Mouse (Mus musculus) adrenal gland, adult 2 months (tissue): Measurements from ENCODE around the gene Swt1. TPM values are rescaled to one million over a fixed set of nuclear protein-coding genes. Genes with fewer than 3 reads are reported as not detected.
"Not testable (repeated sequence)": the region's sequence is repeated elsewhere in the genome, so short reads cannot be mapped to it uniquely, and the experiment has no call there.

ENCODE experiments used
- DNase-seq: peaks from one replicate; pipeline ENCODE4 v3.0.0; 2021
- long read RNA-seq: library from polyadenylated mRNA; stranded (forward); transcript quantifications from one replicate; pipeline ENCODE4 v2.0.0, GENCODE M21; 2021
- polyA plus RNA-seq: library from polyadenylated mRNA; depleted of rRNA; stranded (reverse); fragments of >200 nt; gene quantifications from 2 replicates; pipeline ENCODE4 v1.2.3, GENCODE M21; 2012; rRNA removed
- total RNA-seq, 2 experiments: library from RNA; stranded (reverse); gene quantifications; 2 replicates each; pipeline ENCODE4 v1.2.3; 2021

Swt1 gene
- total RNA-seq (10 to 100 TPM; 18.6 to 33.2 TPM), polyA plus RNA-seq (1.6 and 3.1 TPM in 2 replicates)
- long read RNA-seq, transcript Swt1-201 (20 exons, 3,688 nt), result major isoform, 11 of 13 reads
- long read RNA-seq, partial matches to known transcripts, result 0 of 13 reads
- long read RNA-seq, other reads (novel, unspliced or antisense), result 2 of 13 reads

DNA sequence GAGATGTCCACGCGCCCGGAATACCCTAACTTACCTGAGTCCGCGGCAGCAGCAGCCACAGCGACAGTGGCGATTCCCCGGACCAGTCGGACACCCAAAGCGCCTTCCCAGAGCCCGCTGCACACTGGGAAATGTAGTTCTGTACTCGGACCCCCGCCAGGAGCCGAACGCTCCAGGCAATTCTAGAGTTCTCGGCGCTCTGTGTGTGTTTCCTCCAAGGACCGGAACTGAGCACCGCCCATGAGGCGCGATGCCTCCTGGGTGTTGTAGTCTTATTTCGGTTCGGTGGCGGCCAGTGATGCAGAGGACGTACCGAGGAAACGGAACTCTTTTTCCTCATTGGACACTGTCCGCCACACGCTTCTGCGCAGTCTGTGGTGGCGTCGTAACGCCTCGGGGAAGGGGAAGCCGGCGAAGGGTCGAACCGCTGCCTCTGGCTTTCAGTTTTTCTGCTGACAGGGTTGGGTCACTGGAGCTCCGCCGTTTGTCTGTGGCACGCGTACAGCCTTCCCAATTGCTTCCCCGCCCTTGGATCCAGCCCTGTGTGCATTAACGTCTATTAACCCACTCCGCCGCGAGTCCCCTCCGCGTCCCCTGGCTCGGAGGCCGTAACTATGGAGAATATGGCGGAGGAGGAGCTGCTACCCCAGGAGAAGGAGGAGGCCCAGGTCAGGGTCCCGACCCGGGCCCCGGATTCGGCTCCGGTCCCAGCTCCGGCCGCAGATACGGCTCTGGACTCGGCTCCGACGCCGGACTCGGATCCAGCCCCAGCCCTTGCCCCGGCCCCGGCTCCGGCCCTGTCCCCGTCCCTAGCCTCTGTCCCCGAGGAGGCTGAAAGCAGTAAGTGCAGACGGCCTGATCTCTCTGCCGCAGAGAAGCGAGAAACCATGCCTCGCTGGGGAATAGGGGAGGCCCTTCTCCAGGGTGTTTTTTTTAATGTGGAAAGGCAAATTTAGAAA lies at the start of gene Swt1, which contains the start of gene Trmt1l:
TSS of gene Swt1 (minus strand) at position 193 of the 959 bp plus-strand sequence.
TSS of gene Trmt1l (plus strand) at position 280 of the 959 bp plus-strand sequence.
- peak; percentile 99 for DNase-seq

DNA sequence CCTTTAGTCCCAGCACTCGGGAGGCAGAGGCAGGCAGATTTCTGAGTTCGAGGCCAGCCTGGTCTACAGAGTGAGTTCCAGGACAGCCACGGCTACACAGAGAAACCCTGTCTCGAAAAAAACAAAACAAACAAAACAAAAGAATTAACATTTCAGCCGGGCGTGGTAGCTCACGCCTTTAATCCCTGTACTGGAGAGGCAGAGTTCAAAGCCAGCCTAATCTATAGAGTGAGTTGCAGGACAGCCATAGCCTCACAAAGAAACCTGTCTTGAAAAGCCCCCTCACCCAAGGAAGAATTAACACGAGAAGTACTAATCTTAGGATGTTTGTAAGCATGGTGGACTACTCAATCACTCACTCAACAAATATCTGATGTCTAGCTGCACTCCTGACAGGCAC lies 44.1 kb upstream of the Swt1 start:
- not testable (repeated sequence) for DNase-seq

GRCm38 (mm10) chr1:151471429-151471828 lies 43.2 kb upstream of the Swt1 start:
- no peak for DNase-seq

DNA sequence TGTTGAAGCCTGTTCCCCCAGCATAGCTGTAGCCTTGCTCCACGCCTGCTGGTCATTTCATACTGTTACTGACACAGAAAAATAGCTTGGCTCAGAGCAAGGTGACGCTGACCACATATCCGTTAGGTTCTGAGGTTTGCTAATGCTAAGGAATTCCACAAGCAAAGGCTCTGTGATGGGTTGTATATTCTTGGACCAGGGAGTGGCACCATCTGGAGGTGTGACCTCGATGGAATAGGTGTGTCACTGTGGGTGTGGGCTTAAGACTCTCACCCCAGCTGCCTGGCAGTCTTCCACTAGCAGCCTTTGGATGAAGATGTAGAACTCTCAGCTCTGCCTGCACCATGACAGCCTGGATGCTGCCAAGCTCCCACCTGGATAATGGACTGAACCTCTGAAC lies 38.3 kb upstream of the Swt1 start:
- no peak for DNase-seq

DNA sequence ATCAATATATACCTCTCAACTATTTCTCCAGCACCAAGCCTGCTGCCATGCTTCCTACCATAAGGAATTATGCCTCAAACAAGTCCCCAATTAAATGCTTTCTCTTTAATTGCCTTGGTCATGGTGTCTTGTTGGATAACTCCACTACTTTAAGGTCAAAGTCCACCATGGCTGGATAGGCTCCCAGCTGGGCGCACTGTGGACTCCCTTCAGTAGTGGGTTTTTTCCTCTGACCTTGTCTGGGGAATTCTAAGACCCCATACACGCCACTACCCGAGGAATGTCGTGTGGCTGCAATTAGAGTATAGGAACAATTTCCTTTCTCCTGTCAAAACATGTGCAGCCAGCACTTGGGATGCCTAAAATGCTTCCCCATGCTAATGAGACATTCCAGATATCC lies 36.7 kb upstream of the Swt1 start:
- no peak for DNase-seq

- DNase-seq, result no peak
Observed at GRCm38 (mm10) chr1:151461265-151461664, 33.0 kb upstream of the Swt1 start.

- no peak for DNase-seq
Observed at GRCm38 (mm10) chr1:151457087-151457486, 28.8 kb upstream of the Swt1 start.

GRCm38 (mm10) chr1:151451946-151452345 lies 23.7 kb upstream of the Swt1 start:
- DNase-seq, result no peak

- DNase-seq, result no peak
Observed at GRCm38 (mm10) chr1:151450851-151451250, 22.6 kb upstream of the Swt1 start.

DNA sequence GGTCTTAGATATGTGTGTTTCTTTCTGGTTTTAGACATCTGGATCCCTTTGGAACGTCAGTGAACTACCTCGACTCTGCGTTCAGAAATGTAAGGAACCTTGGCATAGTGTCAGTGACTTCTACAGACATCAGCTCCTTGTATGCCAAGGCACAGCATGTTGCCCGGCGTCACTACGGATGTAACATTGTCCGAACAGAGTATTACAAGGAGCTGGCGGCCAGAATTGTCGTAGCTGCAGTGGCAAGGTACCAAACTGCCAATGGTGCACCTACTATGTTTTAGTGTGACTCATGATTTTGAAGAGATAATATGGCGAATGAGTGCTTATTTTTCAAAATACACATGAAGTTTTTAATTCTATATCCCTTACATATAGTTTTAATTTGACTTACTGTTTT lies 21.6 kb upstream of the Swt1 start:
- no peak for DNase-seq

DNA sequence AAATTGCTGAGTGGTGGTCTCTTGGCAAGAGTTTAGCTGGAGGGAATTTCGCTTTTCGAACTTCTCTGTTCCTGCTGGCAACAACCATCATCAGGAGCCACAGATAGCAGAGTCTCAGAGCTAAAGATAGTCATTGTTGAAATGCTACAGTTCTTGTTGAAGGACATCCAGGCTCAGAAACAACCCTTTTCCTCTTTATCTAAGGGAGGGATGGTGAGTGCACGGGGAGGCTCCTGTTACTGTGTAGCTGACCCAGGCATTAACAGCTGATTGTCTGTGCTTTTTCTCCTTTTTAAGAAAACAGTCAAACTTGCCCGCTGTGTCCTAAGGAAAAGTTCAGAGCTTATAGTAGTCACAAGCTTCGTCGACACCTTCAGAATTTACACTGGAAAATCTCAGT lies 7.2 kb upstream of the Swt1 start:
- no peak for DNase-seq

- no peak for DNase-seq
Observed at GRCm38 (mm10) chr1:151429316-151429715, 1.1 kb upstream of the Swt1 start.

DNA sequence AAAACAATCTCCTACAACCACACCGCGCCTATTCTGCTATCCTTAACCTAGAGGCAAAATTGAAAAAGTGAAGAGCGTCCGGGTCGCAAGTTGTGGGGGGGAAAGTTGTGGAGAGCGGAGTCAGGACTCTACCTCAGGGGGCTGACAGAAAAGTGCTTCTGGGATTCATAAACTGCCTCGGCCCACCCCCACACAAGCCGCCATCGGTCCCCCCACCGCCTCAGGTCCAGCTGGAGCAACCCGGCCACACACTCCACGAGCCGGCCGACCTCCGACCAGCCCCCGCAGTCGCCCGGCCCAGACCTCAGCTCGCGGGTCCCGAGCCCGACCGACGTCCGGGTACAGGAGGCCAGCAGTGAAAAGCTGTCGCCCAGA lies 380 bp downstream of the Swt1 start:
- no peak for DNase-seq

GRCm38 (mm10) chr1:151426947-151427600 lies 1.2 kb downstream of the Swt1 start:
- DNase-seq, result peak; percentile 13

DNA sequence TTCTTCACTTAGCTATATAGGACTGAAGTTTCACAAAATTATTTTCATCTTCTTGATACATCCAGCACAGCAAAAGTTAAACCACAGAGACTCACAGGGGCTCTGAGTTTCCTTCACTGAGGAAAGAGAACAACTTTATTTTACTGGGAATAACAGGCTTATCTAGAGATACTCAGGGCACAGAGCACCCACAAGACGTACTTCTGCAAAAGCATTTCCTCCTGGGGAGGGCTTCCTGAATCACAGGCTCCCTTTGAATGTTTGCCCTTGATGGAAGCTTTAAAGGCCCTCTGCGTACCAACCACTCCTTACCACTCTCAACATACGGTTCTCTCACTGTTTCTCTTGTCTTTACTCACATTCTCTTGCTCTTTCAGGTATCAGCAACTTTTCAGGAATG lies 6.1 kb downstream of the Swt1 start:
- DNase-seq, result no peak

DNA sequence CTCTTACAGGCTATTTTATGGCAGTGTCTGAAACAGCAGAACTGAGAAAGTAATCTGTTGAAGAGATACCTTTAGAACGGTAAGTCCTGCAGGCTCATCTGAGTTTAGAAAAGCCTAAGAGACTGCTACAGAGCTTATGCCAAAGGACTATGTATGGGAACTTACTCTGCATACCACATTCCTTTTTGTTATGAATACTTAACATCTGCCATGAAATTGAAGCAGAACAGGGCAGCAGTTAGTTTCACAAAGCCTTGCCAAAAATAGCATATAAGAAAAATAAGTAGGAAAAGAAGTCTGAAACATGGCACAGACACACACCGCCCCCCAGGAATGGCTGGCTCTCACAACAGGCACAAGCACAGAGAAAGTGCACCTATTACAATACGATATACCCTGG lies 18.4 kb downstream of the Swt1 start:
- no peak for DNase-seq

GRCm38 (mm10) chr1:151390029-151390428 lies 38.2 kb downstream of the Swt1 start:
- no peak for DNase-seq

DNA sequence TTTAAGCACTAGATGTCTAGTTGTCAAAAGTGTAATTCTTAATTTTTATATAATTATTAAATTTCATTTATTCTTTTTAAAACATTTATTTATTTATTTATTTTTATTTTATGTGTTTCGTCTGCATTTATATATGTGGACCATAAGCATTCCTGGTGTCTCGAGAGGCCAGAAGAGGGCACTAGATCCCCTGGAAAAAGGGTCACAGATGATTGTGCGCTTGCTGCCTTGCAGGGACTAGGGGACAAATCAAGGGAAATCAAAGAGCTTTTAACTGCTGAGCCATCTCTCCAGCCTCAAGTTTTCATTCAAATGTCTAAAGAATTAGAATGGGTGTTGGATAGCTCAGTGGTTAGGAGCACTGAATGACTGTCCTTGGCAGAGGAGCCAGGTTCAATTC lies 50.9 kb downstream of the Swt1 start:
- DNase-seq, result no peak

GRCm38 (mm10) chr1:151372823-151373222 lies 55.4 kb downstream of the Swt1 start:
- no peak for DNase-seq

DNA sequence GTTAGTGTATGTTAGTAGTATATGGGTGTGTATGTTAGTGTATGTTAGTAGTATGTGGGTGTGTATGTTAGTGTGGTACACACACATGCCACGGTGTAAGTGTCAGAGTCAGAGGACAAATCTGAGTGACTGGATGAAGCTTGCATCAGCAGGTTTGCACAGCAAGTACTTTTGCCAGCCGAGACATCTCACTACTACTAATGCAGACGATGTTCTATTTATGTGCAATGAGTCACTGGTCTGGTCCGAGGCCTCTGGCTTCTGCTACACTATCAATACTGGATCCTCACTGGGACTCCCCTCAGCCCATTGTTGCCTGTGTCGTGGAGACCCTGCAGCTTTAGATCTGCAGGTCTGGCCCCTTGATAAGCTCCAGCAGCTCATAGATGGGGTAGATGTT lies 56.7 kb downstream of the Swt1 start:
- no peak for DNase-seq

- no peak for DNase-seq
Observed at GRCm38 (mm10) chr1:151370573-151370972, 57.7 kb downstream of the Swt1 start.

- no peak for DNase-seq
Observed at GRCm38 (mm10) chr1:151368444-151368843, 59.8 kb downstream of the Swt1 start.

- DNase-seq, result no peak
Observed at GRCm38 (mm10) chr1:151367721-151368324, 60.4 kb downstream of the Swt1 start.
